Mouse (Mus musculus) urinary bladder, postnatal 14 days (tissue): ENCODE measurements at regions not wholly inside any gene's neighbourhood (a gene's known extent, or its start where the extent isn't known, plus 50 kb on each side); places are given as distances from the start of the nearest gene placed in this dataset.

ENCODE experiments used
- DNase-seq: peaks from one replicate; pipeline ENCODE4 v3.0.0; 2021; ENCODE audit warnings: low spot score

DNA sequence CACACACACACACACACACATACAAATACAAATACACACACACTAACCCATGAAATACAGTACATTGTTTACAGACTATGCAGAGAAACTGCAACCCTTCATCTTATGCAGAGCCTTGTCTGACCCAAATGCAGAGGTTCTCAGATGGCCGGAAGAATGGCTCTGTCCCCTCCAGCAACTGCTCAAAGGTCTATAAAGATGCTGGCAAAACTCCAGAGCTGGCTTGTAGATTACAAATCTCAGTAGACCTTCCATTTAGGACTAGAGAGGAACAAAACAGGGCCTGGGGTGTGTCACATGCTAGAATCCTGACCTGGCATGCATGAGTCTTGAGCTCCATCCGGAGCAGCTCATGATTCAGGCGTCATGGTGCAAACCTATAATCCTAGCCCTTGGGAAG is 364.4 kb upstream of the Runx1 start:
- no peak for DNase-seq

DNA sequence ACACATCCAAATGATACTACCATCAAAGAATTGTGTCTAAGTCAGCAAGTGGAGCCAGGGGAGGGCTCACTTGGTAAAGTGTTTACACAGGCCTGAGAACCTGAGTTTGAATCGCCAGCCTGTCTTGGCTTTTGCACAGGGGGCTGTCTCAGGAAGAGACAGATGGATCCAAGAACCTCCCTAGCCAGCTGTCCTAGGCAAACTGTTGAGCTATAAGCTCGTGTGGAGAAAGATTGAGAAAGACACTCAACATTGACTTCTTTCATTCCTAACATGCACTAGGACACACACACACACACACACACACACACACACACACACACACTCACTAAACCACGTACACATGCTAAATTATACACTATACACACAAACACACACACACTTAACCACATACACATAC is 363.9 kb upstream of the Runx1 start:
- DNase-seq, result no peak

GRCm38 (mm10) chr16:93189412-93189811 is 363.5 kb upstream of the Runx1 start:
- DNase-seq, result no peak

DNA sequence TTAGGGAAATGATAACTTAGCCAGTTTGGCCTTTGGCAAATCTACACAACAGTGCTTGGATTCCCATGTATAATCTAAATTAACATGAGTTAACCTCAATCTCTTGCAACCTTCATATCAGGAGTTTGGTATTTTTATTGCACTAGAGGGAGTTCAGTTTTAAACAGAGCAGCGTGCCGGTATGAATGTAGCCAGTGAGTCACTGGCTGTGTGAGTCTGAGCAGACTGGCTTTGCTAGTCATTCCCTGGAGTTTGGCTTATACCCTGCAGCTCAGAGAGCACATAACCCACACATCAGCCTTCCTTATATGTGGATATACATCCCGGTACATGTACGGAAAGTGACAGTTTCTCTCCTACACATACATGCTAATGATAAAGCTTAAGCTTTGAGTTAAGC is 360.6 kb upstream of the Runx1 start:
- peak; percentile 16 for DNase-seq

DNA sequence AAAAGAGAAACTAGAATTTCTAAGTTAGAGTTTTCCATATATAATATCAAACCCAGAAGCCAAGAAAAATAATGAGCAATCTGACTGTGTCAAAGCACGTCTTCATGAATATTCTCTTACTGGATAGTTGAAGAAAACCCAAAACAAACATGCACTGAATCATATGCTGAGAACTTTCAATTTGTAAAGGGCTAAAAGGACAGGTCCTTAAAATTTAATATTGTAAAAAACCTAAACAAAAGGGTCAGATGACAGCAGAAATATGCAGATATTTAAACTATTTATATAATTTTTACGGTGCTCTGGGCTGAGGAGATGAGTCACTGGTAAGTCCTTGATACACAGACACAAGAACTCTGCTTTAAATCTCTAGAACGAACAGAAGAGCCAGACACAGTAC is 356.7 kb upstream of the Runx1 start:
- DNase-seq, result no peak

- DNase-seq, result no peak
These were observed 355.5 kb upstream of the Runx1 start for GRCm38 (mm10) chr16:93181497-93181896.

DNA sequence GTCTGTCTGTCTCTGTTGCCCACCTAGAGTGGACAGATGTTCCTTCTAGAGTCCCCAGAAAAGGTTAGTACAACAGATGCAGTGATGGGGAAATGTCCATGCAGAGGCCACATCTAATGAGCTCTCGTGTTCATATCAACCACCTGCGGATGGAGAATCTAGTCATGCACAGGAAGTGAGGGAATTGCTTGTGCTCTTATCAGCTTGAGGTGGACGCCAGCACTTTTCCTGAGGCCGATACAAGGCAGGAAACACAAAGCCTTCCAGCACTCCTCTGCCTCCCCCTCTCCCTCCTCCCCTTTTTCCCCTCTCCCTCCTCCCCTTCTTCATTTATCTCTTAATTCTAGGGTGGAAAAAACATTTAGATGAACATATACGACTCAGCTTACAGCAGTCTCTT is 354.3 kb upstream of the Runx1 start:
- no peak for DNase-seq

- DNase-seq, result no peak
These were observed 340.7 kb upstream of the Runx1 start for GRCm38 (mm10) chr16:93166667-93167066.

DNA sequence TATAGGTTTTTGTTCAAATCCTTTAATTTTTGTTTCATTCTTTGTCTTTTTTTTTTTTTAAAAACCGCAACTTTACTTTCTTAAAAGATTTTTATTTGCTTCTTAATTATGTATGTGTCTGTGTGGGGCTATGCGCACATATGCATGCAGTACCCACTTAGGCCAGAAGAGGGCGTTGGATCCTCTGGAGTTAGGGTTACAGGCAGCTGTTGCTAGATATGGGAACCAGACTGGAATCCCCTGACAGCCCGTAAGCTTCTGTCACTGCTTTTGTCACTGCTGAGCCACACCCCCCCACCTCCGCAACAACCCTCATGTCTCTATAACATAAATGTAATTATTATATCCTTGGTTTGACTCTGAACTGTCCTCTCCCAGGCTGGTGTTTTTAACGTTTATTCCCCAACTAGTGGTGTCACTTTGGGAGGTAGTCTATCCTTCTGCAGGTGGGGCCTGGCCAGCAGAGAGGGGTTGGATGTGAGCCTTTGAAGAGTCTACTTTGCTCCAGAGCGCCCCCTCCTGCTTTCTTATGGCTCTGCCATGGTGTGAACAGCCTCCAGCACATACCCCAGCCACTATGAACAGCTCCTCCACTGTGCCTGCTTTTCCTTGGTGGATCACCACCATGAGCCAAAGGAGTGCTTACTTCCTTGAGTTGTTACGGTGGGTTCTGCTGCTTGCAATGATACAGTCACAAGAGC is 332.7 kb upstream of the Runx1 start:
- no peak for DNase-seq

DNA sequence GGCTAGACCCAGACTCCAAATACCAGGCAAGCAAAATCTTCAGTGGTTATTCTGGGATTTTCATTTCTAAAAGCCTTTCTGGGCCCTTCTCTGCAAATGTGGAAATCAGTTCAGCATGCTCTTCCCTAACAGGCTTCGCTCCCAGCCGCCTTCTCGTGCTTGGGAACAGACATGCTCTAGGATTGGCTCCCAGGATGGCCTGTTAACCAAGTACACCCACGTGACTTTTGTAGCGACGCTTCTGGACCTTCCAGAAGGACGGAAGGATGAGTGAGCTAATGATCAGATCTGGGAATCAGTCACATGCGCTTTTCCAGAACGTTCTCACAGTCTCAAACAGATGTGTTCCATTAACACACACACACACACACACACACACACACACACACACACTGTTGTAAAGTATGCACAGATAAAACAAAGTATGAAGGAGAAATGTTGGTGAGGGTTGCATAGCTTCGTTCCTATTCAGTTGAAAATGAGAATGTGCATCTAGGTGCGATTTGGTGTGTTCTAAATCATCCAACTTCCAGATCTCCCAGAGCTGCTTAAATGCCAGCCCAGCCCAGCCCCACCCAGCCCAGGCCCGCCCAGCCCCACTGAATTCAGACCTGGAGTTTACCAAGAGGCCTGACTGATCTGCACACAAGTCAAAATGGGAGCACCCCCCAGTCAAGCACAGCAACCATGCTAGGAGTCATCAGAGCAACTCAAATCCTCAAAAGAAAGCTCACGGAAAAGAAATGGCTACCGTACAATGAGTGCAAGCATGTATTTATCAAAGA is 327.8 kb upstream of the Runx1 start:
- DNase-seq, result no peak

DNA sequence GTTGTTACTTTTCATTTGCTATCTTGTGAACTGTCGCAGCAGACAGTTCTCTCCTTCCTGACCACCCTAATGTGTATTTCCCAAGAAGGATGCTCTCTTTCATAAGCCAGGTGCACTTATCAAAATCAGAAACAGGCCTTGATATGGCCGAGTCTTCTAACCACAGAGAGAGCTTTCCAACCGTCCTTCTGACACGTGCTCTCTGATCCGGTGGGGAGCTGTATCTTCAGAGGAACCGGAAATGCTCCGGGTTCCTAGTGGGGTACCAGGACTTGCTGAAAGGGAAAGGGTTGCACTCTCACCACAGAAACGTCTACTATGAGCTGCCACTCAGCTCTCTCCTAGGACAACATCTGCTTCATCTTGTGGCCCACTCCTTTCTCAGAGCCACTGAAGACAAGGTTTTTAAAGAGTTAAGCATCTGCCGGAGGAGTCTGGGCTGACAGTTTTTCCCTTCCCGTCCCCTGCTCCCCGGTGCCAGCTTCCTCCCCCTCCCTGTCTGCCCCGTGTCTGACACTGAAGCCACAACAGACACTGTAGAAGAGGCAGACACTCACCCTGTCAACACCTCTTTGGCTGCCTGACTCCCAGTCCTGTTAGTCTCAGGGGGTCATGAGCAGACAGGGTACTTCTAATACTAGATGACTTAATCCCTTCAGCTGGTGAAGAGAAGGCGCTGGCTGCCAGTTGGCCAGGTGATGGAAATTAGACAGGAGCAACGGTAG is 327.0 kb upstream of the Runx1 start:
- no peak for DNase-seq

DNA sequence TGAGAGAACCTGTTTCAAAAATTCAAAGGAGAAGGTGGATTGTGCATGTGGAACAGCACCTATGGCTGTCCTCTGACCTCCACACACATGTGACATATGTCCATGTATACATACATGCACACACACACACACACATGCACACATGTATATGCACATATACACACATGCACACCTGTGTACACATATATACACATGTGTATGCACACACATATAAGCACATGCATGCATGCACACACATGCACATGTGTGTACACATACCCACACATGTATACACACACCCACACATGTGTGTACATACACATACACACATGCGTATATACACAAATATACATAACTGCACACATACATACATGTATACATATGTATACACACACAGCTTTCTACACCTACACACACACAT is 326.1 kb upstream of the Runx1 start:
- DNase-seq, result no peak

DNA sequence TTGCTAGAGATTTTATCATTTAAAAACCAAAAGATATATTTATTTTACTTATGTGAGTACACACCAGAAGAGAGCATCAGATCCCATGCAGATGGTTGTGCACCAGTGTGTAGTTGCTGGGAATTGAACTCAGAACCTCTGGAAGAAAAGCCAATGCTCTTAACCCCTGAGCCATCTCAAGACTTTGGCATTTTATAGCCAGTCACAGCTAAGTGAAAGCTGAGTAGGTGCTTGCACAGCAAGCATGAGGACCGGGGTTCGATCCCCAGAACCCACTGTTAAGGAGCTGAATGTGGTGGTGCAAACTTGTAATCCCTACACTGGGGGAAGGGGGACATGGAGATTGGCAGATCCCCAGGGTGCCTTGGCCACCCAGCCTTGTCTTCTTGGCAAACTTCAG is 325.7 kb upstream of the Runx1 start:
- DNase-seq, result no peak

DNA sequence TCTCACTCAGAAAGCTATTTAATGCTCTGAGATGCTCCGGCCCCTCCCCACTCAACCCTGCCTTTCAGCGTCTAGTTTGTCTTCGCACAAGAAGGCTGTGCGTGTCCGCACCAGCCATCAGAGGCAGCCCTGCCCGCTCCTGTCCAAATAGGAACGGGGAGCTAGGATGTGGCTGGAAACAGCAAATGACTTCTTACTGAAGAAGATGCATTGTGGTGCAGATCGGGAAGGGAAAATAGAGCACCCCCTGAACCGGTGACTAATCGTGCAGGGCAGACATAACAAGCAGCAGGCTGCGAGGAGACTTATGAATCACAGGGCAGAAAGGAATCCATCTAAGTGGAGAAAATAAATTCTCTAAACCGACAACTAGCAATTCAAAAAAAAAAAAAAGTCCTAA is 324.5 kb upstream of the Runx1 start:
- DNase-seq, result peak; percentile 23

- DNase-seq, result no peak
These were observed 321.7 kb upstream of the Runx1 start for GRCm38 (mm10) chr16:93147525-93148222.

GRCm38 (mm10) chr16:93146812-93147211 is 320.9 kb upstream of the Runx1 start:
- DNase-seq, result no peak

DNA sequence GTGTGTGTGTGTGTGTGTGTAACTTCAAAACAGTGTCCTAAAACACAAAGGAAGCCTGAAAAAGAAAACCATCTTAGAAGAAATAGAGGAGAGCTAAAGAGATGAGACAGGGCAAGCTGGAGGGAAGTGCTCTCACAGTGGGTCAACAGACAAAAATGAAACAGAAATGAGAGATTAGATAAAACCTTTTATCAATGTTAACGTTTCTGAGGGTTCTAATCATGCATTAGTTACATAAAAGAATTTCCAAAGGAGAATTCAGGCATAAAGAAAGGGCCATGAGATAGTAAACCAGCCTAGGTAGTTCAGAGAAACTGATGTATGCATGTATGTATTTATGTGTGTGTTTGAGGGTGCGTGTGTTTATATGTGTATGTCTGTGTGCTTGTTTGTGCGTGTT is 319.7 kb upstream of the Runx1 start:
- DNase-seq, result no peak

GRCm38 (mm10) chr16:93144033-93144432 is 318.1 kb upstream of the Runx1 start:
- DNase-seq, result no peak

GRCm38 (mm10) chr16:93143164-93143563 is 317.2 kb upstream of the Runx1 start:
- DNase-seq, result peak; percentile 42

GRCm38 (mm10) chr16:93141967-93142366 is 316.0 kb upstream of the Runx1 start:
- DNase-seq, result no peak

GRCm38 (mm10) chr16:93140535-93141110 is 314.7 kb upstream of the Runx1 start:
- no peak for DNase-seq

- no peak for DNase-seq
These were observed 311.3 kb upstream of the Runx1 start for GRCm38 (mm10) chr16:93137249-93137648.
